Mouse (Mus musculus) cerebellum, adult 2 months (tissue): Measurements from ENCODE around the gene Natd1. TPM values are rescaled to one million over a fixed set of nuclear protein-coding genes. Genes with fewer than 3 reads are reported as not detected.
"Not testable (repeated sequence)": the region's sequence is repeated elsewhere in the genome, so short reads cannot be mapped to it uniquely, and the experiment has no call there.

Experiments used
- DNase-seq, 2 experiments: peaks; one replicate each; pipeline ENCODE4 v3.0.0; 2021
- H3K27ac ChIP-seq: fragments of 200-500 bp; 2 replicates; pipeline ENCODE4 v1.5.1; 2012; ENCODE audit warnings: low read length, control low read depth, inconsistent platforms; ENCODE audit not compliant: insufficient read depth
- H3K27me3 ChIP-seq: fragments of 200-500 bp; 2 replicates; pipeline ENCODE4 v1.6.1; 2012; ENCODE audit warnings: inconsistent platforms, mild to moderate bottlenecking, low read length, moderate library complexity; ENCODE audit not compliant: control insufficient read depth, insufficient read depth
- H3K4me1 ChIP-seq: fragments of 200-500 bp; 2 replicates; pipeline ENCODE4 v1.6.1; 2011; ENCODE audit warnings: low read length; ENCODE audit not compliant: control insufficient read depth, insufficient read depth
- H3K4me3 ChIP-seq: fragments of 200-500 bp; replicated peaks from 2 replicates; pipeline ENCODE3; 2011; ENCODE audit warnings: mild to moderate bottlenecking, low read depth, low read length, control low read depth; ENCODE audit not compliant: insufficient read depth
- CTCF ChIP-seq: fragments of 200-500 bp; IDR thresholded peaks from 2 replicates; pipeline ENCODE4 v1.5.1; 2011; ENCODE audit warnings: low read depth, mild to moderate bottlenecking, control low read depth, low read length, moderate library complexity, borderline replicate concordance; ENCODE audit not compliant: insufficient read depth
- POLR2A ChIP-seq: fragments of 200-500 bp; IDR thresholded peaks from 2 replicates; pipeline ENCODE4 v1.6.1; 2011; ENCODE audit warnings: low read length, control low read depth, borderline replicate concordance; ENCODE audit not compliant: insufficient read depth
- WGBS: fragments of 180-500 bp; shearing (Covaris S2); methylation state at CpG from one replicate; pipeline ENCODE4 v1.1.7; 2018; 5-methylcytosine and 5-hydroxymethylcytosine counted together
- polyA plus RNA-seq: library from polyadenylated mRNA; depleted of rRNA; stranded (reverse); fragments of >200 nt; gene quantifications from 2 replicates; pipeline ENCODE4 v1.2.3, GENCODE M21; 2012

Gene Natd1
- polyA plus RNA-seq, 1 experiment = 16.6 TPM

DNA sequence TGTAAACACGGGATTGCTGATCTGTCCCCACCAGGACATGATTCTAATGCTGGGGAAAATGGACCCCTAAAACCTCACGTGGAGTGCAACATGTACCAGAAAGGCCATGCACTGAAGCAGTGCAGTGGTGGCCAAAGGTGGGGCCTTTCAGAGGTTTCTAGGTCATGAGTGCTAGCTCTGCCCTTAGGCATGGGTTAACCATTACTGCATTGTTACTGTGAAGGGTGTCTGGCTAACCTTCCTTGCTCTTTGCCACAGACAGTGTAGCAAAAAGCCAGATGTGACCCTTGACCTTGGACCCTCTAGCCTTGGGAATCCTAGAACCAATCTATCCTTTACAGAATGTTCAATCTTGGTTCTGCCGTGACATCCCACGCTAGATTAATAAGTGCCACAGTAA, 12.1 kb downstream of the Natd1 start:
- H3K4me1 ChIP-seq = peaks cover 35% of the 10 kb centered on the region
- no peak for TF ChIP-seq CTCF
- TF ChIP-seq POLR2A = no peak
- H3K4me3 ChIP-seq = no peak overlapping the region
- no peaks in the 10 kb centered on the region for H3K27me3 ChIP-seq
- 73% methylated on average over 4 of the region's 4 CpGs for WGBS
- H3K27ac ChIP-seq = no peak overlapping the region
- DNase-seq = no peak

DNA sequence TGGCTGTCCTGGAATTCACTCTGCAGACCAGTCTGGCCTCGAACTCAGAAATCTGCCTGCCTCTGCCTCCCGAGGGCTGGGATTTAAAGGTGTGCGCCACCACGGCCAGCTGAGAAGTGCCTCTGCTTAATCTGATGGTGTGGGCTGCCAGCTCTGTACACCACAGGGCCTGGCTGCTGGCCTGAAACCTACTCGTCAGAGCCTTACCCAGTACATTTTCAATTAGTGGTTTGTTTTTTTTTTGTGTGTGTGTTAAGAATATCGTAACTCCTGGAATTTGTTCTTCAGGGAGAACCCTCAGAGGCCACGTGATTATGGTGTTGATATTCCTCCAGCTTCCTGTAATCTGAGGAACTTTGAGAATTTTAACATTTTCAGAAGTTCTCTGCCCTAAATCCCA, 12.5 kb downstream of the Natd1 start:
- H3K4me1 ChIP-seq = peaks cover 35% of the 10 kb centered on the region
- DNase-seq = no peak
- TF ChIP-seq CTCF (no peak), POLR2A (no peak)
- 69% methylated on average over 7 of the region's 7 CpGs for WGBS
- no peaks in the 10 kb centered on the region for H3K27me3 ChIP-seq
- no peak overlapping the region for H3K27ac ChIP-seq
- no peak overlapping the region for H3K4me3 ChIP-seq

DNA sequence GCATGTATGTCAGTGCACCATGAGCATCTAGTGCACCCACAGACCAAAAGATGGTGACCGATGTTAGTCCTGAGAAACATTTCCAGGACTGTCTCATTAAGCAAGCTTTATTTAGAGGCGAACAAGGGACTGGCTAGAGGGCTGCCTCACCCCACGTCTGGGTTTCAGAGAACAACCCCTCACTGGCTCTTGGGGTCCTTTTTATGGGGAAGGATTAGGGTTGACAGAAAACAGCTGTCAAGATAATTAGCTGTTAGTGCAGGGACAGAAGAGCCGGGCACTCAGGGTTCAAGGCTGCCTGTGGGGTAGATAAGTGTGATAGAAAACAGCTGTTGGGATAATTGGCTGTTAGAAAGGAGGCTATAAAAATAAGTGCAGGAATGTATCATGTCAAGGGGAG, 18.6 kb downstream of the Natd1 start:
- WGBS = 51% methylated on average over 4 of the region's 4 CpGs
- Histone ChIP-seq H3K4me3 (no peak overlapping the region), H3K27me3 (no peaks in the 10 kb centered on the region), H3K4me1 (no peaks in the 10 kb centered on the region), H3K27ac (no peak overlapping the region)
- TF ChIP-seq POLR2A = no peak
- TF ChIP-seq CTCF = no peak
- no peak for DNase-seq

DNA sequence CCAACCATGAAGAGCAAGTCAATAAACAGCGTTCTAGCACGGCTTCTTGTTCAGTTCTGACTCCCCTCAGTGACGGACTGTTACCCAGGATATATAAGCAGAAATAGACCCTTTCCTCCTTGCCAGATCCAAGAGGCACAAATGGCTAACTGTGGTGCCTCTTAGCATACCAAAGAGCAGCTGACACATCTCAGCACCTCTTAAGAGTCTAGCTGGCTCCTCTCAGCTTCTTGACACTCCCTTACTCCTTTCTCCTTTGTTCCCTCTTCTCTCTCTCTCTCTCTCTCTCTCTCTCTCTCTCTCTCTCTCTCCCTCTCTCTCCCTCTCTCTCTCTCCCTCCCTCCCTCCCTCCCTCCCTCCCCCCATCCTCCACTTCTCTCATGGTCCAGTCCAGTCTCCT, 23.8 kb downstream of the Natd1 start:
- H3K4me3 ChIP-seq = no peak overlapping the region
- no peaks in the 10 kb centered on the region for H3K4me1 ChIP-seq
- no peak for DNase-seq
- H3K27me3 ChIP-seq = no peaks in the 10 kb centered on the region
- WGBS = 37% methylated on average over 3 of the region's 3 CpGs
- no peak overlapping the region for H3K27ac ChIP-seq
- no peak for TF ChIP-seq POLR2A
- no peak for TF ChIP-seq CTCF

DNA sequence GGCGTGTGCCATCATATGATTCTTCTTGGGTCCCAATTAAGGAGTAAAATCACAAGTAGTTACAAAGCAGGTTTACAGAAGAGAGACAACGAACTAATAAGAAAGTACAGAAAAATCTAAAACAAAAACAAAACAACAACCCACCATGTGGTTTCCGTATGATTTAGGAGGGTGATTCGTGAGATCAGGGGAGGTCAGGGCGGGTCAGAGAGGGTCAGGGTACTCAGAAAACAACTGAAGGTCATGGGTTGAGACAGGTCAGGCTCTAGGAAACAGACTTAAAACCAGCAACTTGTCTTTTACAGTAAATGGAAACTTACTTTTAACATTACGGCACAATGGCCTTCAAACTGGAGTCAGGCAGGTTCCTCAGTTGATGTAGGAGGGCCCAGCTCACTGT, 24.3 kb downstream of the Natd1 start:
- H3K27ac ChIP-seq = no peak overlapping the region
- H3K27me3 ChIP-seq = no peaks in the 10 kb centered on the region
- no peaks in the 10 kb centered on the region for H3K4me1 ChIP-seq
- WGBS = 71% methylated on average over 6 of the region's 6 CpGs
- no peak for TF ChIP-seq POLR2A
- H3K4me3 ChIP-seq = no peak overlapping the region
- DNase-seq = no peak

DNA sequence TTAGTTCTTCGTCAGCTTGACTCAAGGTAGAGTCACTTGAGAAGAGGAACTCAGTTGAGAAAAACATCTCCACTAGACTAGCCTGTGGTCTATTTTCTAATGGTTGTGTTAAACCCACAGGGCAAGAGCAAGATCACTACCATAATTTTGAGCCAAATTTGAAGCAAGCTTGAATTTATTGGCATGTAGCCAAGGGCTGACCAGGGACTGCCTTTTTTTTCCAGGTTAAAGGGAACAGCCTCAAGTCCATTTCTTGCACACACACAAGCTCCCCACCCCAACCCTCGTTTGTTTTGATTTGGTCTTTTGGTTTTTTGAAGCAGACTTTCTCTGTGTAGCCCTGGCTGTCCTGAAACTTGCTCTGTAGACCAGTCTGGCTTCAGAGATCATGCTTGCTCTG, 24.7 kb downstream of the Natd1 start:
- Histone ChIP-seq H3K4me3 (no peak overlapping the region), H3K27ac (no peak overlapping the region), H3K4me1 (no peaks in the 10 kb centered on the region), H3K27me3 (no peaks in the 10 kb centered on the region)
- WGBS = 68% methylated on average over 2 of the region's 2 CpGs
- no peak for DNase-seq
- TF ChIP-seq POLR2A (no peak), CTCF (no peak)

DNA sequence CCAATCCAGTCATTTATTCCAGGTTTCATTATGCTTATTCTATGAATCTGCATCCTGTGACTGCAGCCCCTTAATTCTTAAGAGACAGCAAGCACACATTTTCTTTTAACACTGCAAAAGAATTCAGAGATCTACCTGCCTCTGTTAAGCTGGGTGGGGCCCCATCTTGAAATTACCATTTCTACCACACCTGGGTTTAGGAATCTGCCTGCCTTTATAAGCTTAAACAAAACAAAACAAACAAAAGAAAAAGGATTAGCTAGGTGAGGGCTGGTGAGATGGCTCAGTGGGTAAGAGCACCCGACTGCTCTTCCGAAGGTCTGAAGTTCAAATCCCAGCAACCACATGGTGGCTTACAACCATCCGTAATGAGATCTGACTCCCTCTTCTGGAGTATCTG, 27.6 kb downstream of the Natd1 start:
- 77% methylated on average over 3 of the region's 3 CpGs for WGBS

DNA sequence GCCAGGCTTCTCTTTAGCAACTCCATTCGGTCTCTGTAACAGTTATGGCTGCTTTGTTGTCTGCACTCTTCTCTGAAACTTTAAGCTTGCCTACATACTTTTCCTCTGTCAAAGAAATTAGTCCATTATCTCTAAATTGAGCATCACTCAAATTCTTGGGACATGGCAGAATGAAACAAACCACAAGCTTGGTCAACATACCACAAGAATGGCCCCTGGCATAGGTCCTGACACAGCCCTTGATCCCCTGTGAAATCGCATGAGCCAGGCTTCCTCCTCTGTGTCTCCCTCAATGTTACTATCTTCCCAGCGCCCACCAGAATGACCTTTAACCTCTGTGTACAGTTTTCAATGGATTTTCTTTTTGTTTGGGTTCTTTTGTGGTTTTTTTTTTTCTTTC, 32.2 kb downstream of the Natd1 start:
- peaks cover 2% of the 10 kb centered on the region; the same call in 1 of the 2 replicates for H3K4me1 ChIP-seq
- no peak for DNase-seq
- H3K27me3 ChIP-seq = no peaks in the 10 kb centered on the region
- no peak overlapping the region for H3K4me3 ChIP-seq
- WGBS = 77% methylated on average over 3 of the region's 3 CpGs
- TF ChIP-seq POLR2A (no peak), CTCF (no peak)
- no peak overlapping the region for H3K27ac ChIP-seq

More for the DNA sequence above, 27.6 kb downstream of the Natd1 start:
- H3K27ac ChIP-seq, H3K4me1 ChIP-seq, DNase-seq, H3K27me3 ChIP-seq, H3K4me3 ChIP-seq: not testable (repeated sequence)

DNA sequence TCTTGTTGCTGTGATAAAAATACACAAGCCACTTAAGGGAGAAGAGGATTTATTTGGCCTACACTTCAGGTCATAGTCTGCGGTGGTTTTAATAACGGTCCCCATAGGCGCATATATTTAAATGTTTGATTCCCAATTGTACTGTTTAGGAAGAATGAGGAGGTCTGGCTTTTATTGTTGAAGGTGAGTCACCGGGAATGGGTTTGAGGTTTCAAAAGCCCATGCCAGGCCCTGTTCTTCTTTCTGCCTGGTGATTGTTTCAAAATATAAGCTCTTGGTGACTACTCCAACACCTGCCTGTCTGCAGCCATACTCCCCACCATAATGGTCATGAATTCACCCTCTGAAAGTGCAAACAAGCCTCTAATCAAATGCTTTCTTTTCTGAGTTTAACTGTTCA, 34.0 kb downstream of the Natd1 start:
- H3K27ac ChIP-seq = no peak overlapping the region
- DNase-seq = no peak
- WGBS = 90% methylated on average over 4 of the region's 4 CpGs
- H3K27me3 ChIP-seq = no peaks in the 10 kb centered on the region
- peaks cover 2% of the 10 kb centered on the region for H3K4me1 ChIP-seq
- no peak overlapping the region for H3K4me3 ChIP-seq
- TF ChIP-seq POLR2A (no peak), CTCF (no peak)
